Mouse (Mus musculus) right cerebral cortex, adult 2 months (tissue): Measurements from ENCODE around the gene Gm6502.
"Not testable (repeated sequence)": the region's sequence is repeated elsewhere in the genome, so short reads cannot be mapped to it uniquely, and the experiment has no call there.

Experiments
- DNase-seq, 2 experiments: peaks; one replicate each; pipeline ENCODE4 v3.0.0; 2021 to 2022; ENCODE audit warnings: low spot score in 2 of 2

Gm6502 gene

GRCm38 (mm10) chr5:94314135-94314534 is at the start of gene Gm6502:
TSS of gene Gm6502 (plus strand) at chr5:94314435.
- not testable (repeated sequence) for DNase-seq

- DNase-seq: not testable (repeated sequence)
These were observed 7.5 kb upstream of the Gm6502 start, which contains the start of gene A430089I19Rik for GRCm38 (mm10) chr5:94306696-94307095. TSS of gene A430089I19Rik (minus strand) at chr5:94306796.

DNA sequence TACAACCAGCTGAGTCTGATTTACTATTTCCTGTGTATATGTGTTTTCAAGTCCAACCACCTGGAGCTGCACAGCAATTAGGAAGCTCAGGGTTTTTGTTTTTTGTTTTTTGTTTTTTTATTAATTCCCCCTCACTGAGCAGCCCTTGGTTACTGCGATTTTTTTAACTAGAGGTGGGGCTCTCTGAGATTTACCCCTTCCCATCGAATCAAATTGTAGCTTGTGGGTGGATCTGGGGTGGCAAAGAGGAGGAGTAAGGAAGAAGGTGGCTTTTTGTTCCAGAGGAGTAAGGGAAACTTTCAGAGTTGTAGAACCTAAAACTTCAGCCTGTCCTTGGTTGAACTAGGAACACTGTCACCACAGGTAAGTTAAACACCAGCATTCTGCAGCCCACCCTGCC is 25.2 kb downstream of the Gm6502 start, which contains the start of gene AA792892:
Gene AA792892, plus strand, starts transcription at position 301 of the 400 bp plus-strand sequence.
- not testable (repeated sequence) for DNase-seq
